Mouse (Mus musculus): ENCODE measurements at regions not wholly inside any gene's neighbourhood (a gene's known extent, or its start where the extent isn't known, plus 50 kb on each side); places are given as distances from the start of the nearest gene placed in this dataset.

GRCm38 (mm10) chr16:24341736-24342135 is 51.6 kb upstream of the Lpp start:
- intact Hi-C loops (cut with DNase I), result no loop called here
- DNase-seq, result no peak

- intact Hi-C loops (cut with DNase I), result no loop called here
These were observed 52.7 kb upstream of the Lpp start for GRCm38 (mm10) chr16:24340646-24341045.

DNA sequence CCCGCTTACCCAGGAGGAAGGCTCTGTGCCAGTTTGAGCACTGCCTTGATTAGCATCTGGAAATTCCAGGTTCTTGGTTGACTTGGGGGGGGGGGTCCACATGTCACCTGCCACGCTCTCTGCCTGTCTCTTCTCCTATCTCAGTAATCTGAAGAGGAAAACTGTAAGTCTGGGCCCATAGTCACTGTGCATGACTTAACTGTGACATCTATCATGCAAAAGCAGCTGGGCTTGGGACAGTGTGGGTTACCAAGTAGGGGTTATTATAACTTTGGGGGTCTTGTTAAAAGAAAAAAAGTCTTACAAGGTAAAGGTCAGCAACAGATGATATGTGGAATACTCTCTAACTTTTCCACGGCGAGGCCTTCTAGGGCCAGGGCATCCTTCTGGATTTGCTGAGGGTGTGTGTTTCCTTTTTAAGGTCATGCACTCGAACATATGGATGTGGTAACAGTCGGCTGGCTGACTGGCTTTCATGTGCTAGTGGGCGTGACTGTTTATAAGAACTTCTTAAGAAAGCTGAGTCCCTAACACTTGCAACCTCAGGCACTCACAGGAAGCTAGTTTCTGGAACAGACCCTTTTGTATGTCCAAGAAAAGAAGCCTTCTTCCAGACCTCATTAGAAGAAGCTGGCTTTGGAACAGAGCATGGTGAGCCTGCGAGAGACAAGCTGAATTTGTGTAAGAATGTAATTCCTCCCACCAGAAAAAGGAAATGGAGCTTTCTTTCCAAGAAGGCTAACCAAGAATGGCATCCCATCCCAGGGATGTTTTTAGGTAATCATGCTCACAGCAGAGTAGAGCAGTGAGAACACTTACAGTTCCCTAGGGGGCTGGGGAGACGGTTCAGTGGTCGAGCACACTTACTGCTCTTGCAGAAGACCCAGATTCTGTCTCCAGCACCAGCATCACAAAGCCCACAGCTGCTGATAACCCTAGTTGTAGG is 53.7 kb upstream of the Lpp start:
- intact Hi-C loops (cut with DNase I), result no loop called here
- DNase-seq, result no peak

More at GRCm38 (mm10) chr16:24340646-24341045, 52.7 kb upstream of the Lpp start:
- no peak for DNase-seq

DNA sequence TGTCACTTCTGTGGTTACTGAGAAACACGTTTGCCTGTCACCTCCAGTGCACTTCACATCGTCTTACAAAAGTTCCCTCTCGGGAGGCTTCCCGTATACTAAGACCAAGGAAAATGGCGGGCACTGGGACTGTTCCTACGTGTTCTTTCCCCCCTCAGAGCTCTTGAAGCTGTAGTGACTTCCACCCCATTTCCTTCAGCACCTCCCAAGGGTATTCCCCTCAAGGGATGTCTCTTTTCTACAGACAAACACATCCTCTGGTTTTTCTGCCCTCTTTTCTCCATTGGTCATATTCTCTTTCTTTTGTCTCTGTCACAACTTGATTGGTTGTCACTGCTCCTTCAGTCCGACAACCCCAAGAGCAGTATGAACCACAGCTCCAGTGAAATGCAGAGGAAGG is 54.9 kb upstream of the Lpp start:
- intact Hi-C loops (cut with DNase I), result no loop called here
- no peak for DNase-seq

GRCm38 (mm10) chr16:24334389-24334788 is 58.9 kb upstream of the Lpp start:
- intact Hi-C loops (cut with DNase I), result no loop called here
- peak in 1 of 2 experiments; percentile 11 for DNase-seq

DNA sequence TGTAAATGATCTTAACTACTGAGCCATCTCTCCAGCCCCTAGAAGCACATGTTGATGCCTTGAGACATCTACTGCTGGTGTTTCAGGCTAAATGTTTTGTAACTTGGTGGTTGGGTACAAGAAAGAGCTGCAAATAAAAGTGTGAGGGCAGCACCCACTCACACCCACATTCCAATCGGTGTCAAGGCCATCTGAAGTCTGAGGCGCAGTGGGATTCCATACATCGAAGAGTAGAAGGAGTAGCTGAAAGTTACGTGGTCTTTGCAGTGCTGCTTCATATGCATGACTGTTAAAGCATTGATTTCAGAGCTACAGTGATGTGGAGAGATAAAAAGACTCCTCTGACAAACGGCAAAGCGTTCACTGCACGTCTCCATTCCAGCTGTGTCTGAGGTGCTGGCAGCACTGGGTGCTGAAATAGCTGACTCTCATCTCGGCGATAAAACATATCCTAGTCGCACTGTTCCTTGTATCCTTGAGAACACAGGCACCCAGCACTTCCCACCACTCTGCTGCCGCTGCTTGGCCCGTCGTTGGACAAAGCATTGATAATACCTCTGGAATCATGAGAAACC is 61.8 kb upstream of the Lpp start:
- intact Hi-C loops (cut with DNase I), result no loop called here
- DNase-seq, result no peak

DNA sequence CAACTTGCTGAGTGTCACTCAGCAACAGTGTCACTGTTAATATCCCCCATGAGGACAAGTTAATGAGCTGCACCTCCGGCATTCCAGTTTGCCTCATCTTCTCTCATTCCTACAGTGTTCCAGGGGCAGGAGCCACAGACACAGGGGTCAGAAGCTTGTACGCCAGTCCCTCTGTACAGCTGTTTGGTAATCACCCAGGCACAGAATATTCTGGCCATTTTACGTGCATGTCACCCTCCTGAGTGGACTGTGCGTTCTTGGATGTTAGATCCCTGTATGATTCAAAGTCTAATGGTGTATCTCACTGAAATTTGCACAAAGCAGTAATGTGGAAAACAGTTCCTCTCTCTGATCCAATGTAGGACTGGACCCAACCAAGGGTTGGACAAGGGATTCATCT is 66.7 kb upstream of the Lpp start:
- intact Hi-C loops (cut with DNase I), result loop anchor here (5.0 kb wide), 1 partner anchor 69 kb away; no protein-coding TSS in a partner anchor
- DNase-seq, result no peak

DNA sequence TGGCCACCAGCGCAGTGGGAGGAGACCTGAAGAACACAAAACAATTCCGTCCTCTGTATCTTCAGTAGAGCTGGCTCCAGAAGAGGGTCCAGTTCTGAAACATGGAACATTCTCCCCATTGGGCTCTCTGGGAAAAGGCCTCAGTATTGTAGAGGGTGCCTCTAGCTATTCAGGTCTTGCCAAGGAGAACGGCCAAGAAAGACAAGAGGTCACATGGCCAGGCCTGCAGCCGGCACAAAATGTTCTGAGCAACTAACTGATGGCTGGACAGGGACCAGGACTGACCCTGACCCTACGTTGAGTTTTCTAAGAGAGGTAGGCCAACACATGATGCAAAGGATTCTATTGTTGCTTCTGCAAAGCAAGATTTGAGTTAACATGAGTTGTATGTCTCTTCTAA is 67.3 kb upstream of the Lpp start:
- DNase-seq, result peak in 1 of 2 experiments; percentile 38
- intact Hi-C loops (cut with DNase I), result loop anchor here (5.0 kb wide), 1 partner anchor 69 kb away; no protein-coding TSS in a partner anchor

- intact Hi-C loops (cut with DNase I), result loop anchor here (5.0 kb wide), 1 partner anchor 68 kb away; no protein-coding TSS in a partner anchor
- no peak for DNase-seq
These were observed 68.4 kb upstream of the Lpp start for GRCm38 (mm10) chr16:24324917-24325316.

DNA sequence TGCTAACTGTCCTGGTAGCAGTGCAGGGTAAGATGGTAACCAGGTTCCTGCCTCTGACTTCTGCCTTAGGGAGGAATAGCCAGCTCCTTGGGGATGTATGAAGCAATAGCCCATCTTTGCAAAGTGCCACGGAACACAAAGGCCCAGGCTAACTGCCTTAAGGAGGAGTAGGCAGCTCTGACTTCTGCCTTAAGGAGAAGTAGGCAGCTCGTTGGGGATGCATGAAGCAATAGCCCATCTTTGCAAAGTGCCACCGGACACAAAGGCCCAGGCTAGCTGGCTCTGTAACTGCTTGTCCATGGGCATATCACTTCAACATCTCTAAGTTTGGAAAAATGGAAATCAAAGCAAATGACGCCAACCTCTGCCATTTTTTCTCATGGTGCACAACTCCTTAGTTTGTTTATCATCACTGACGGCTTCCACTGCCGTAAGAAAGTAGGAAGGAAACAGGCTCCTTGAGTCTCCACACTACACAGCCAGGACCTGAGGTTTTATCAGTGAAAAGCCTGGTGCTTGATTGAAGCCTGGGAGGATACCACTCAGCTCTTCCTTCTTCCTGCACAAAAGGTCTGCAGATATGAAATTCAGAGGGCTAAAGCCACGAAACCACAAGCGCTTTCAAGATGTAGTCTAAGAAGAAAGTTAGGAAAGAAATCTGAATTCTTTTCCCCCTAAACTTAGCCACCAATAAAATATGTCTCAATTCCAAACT is 74.4 kb upstream of the Lpp start:
- intact Hi-C loops (cut with DNase I), result no loop called here
- DNase-seq, result no peak

- no peak for DNase-seq
- intact Hi-C loops (cut with DNase I), result no loop called here
These were observed 79.6 kb upstream of the Lpp start for GRCm38 (mm10) chr16:24313544-24314326.

- intact Hi-C loops (cut with DNase I), result no loop called here
- no peak for DNase-seq
These were observed 87.9 kb upstream of the Lpp start for GRCm38 (mm10) chr16:24305391-24305790.

- intact Hi-C loops (cut with DNase I), result no loop called here
- DNase-seq, result no peak
These were observed 96.5 kb upstream of the Lpp start for GRCm38 (mm10) chr16:24296790-24297189.

DNA sequence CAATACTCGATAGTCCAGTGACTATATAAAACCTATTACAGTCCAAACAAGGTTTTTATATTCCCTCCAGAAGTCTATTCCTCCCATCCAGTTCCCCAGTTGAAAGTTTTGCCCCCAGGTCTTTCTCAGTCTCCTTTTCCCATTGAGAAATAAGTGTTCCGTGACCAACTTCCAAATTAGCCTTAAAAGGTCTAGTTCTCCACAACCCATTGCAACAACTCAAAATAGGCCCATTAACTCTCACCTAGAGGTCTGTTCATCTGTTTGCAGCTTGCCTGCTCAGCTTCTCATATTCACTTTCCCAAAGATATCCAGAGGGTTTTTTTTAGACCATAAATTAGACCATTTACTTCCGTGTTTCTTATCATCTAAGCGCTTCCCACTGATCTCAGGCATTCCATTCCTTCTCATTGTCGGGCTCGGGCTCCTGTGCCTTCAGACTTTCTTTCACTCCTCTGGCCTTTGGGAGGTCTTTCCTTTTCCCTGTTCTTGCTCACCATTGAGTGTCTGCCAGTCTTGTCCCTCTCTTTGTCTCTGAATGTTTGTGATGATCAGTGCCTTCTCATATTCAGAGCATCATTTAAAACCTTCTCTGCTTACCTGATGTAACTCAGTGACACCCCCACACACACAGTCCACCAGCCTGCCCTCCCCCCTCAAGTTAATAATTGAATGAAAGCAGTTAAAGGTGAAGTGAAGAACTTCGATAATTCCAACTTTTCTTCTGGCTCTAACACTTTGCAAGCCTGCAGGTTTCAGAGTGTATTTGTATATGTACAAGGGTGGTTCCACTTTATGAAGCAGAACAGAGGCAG is 97.5 kb upstream of the Lpp start:
- intact Hi-C loops (cut with DNase I), result no loop called here
- no peak for DNase-seq

DNA sequence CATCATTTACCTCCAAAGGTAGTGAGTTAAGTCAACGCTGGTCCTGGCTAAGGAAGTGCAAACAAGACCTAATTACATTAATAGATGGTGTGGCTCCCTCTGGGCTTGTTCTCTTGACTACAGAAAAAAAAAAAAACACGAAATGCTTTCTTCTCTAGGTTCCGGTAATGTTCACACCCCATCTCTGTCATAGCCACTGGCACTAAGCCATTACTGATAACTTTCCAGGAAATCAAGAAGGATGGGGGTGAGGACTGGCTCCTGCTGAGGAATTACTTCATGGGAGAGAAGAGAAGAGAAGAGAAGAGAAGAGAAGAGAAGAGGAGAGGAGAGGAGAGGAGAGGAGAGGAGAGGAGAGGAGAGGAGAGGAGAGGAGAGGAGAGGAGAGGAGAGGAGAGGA is 109.1 kb upstream of the Lpp start:
- intact Hi-C loops (cut with DNase I), result no loop called here

GRCm38 (mm10) chr16:24282194-24282683 is 111.1 kb upstream of the Lpp start:
- intact Hi-C loops (cut with DNase I), result no loop called here
- peak; percentile 74 to 87 for DNase-seq

More for the DNA sequence above, 109.1 kb upstream of the Lpp start:
- DNase-seq, result no peak

GRCm38 (mm10) chr16:24281561-24281960 is 111.7 kb upstream of the Lpp start:
- intact Hi-C loops (cut with DNase I), result no loop called here
- DNase-seq, result peak in 1 of 2 experiments; percentile 20

- no peak for DNase-seq
- intact Hi-C loops (cut with DNase I), result no loop called here
These were observed 115.5 kb upstream of the Lpp start for GRCm38 (mm10) chr16:24277857-24278256.

- intact Hi-C loops (cut with DNase I), result no loop called here
- no peak for DNase-seq
These were observed 130.6 kb upstream of the Lpp start for GRCm38 (mm10) chr16:24262701-24263100.
